Mouse (Mus musculus): ENCODE results near the gene Prss29.

The Prss29 gene

GRCm38 (mm10) chr17:25318354-25318753 lies at the start of gene Prss29:
Gene Prss29, plus strand, starts transcription at chr17:25318654.
- no peak for DNase-seq (ENCODE audit: low read depth, low spot score)

DNA sequence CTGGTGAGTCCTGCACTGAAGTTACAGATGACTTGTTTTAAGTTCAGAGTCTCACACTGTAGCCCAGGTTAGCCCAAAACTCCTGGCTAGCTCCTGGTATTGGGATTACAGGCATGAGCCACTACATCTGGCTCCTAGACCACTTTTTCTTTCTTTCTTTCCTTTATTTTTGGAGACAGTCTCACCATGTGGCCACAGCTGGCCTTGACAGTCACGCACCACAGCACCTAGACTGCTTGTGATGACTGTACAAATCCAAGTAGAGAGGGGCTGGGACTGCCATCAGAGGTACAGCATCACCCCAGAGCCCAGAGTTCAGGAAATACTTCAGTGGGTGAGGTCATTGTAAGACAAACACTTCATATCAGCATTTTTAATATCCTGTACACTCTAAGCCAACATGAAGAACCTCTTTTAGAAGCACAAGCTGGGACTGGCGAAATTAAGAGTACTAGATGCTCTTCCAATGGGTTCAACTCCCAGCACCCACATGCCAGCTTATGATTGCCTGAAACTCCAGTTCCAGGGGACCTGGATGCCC lies 47.6 kb upstream of the Prss29 start:
- DNase-seq (ENCODE audit: low read depth, low spot score), result peak; percentile 30

- peak; percentile 59 for DNase-seq (ENCODE audit: low read depth, low spot score)
These were observed 46.1 kb upstream of the Prss29 start for GRCm38 (mm10) chr17:25272326-25272725.

DNA sequence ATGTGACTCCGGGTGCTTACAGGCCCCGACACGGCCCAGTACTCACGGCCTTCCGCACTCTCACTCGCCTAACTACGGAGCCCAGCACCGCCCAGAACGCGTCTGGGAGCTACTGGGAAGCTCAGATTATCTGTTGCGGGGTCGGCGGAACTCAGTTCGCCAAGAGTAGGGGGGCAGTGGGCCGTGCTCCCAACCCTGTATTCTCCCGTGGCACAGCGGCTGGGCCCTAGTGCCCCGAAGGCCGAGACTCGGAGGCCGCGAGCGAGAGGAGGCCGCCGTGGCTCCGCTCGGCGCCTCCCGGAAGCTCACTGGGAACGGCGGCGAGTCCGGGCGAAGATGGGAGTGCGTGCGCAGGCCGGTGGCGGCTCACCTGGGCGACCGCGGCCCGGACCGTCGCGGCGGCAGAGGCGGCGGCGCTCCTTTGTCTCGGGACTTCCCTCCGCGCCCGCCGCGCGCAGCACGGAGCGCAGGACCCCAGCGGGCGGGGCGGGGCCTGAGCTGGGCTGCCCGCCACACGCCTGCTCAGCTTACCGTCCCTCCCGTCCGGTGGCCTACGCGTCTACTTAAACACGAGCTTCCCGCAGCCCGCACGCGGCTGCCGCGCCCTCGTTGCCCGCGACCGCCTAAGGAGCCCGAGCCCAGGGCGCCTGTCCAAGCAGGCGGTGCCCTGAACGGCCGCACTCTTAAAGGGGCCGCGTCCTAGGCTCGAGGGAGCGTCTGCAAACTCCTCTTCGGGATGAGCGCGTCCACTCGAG lies 45.3 kb upstream of the Prss29 start:
- peak; percentile 99 for DNase-seq (ENCODE audit: low read depth, low spot score)

DNA sequence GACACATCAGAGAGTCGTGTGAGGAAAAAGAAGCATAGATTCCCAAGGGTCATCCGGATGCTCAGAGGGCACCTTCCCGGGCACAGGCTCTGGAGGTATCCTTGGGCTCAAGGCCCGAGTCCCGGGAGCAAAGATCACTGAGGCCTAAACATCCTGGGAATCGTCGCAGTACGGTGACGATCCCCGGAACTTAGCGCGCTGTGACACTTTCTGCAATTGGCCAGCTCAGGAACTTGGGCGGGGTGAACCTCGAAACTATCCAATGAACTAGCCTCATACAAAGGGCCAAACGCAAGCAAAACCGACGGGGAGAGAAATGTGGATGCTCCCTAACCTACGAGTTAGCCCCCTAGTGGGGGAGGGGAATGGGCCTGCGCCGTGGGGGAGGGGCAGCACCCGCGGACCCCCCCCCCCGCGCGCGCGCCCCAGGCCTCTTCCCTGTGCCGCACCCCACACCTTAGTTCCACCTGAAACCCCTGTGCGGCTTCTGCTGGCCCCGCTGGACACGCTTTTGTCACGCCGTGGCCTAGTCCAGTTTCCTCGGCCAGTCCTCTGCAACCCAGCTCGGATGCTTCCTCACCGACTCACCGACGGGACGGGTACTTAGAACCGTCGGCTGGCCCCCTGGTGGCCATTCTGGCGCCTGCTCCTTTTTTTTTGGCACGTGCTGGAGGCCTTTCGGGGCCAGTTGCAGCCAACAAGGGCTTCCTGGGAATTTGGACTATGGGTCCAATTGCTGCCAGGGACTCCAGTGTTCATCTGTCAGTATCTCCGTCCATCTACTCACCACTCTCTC lies 44.5 kb upstream of the Prss29 start:
- DNase-seq (ENCODE audit: low read depth, low spot score), result peak; percentile 100

GRCm38 (mm10) chr17:25274571-25275346 lies 43.7 kb upstream of the Prss29 start, which contains the start of gene Ube2i:
Gene Ube2i, minus strand, starts transcription at chr17:25274622.
- peak; percentile 44 for DNase-seq (ENCODE audit: low read depth, low spot score)

DNA sequence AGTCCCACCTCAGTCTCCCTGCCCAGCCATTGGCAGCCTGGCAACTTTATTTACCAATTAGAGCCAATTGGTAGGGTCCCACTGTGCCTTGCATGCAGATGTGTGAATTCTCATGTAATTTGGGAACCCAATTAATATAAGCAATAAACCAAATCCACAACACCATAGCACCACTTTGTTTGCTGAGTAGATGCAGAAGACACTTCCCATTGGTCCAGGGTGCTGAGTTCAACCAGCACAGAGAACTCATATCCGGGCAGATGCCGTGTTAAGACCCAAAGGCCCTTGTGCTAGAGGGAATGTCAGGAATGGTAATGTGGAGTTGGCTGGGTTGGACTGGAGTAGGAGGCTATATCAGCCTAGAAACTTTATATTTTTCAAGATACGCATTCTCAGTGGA lies 42.6 kb upstream of the Prss29 start:
- no peak for DNase-seq (ENCODE audit: low read depth, low spot score)

- DNase-seq (ENCODE audit: low read depth, low spot score), result peak; percentile 92
These were observed 36.3 kb upstream of the Prss29 start for GRCm38 (mm10) chr17:25282133-25282532.

DNA sequence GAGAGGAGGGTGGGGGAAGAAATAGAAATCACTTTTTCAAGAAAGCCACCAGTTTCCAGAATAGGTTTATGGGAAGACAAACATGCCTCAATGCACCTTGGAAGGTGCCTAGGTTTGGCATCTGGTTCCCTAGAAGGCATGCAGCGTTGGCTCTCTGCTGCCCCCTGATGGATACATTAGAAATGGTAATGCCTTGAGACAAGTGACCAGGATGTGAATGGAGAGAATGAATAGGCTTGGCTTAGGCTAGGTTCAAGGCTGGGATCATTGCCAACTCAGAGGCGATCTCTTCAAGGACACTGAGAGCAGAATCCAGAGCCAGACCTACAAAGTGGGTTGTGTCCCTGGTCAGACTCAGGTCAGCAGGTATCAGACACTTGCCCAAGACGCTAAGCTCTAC lies 33.4 kb upstream of the Prss29 start:
- peak; percentile 75 for DNase-seq (ENCODE audit: low read depth, low spot score)

DNA sequence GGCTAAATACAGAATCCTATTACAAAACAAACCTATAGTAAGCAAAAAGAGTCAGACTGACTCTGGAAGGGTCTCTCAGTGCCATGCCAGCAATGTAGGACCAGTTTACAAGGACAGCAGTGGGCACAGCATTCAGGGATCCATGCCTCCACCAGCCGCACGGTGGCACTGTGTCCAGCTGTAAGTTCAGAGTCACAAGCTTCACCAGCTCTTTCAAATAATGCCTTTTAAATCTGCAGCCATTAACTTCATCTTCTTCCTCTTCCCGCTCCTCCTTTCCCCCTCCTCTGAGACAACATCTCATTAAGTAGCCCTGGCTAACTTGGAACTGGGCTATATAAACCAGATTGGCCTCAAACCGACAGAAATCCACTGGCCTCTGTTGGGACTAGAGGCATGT lies 29.6 kb upstream of the Prss29 start:
- peak; percentile 74 for DNase-seq (ENCODE audit: low read depth, low spot score)

- no peak for DNase-seq (ENCODE audit: low read depth, low spot score)
These were observed 28.0 kb upstream of the Prss29 start for GRCm38 (mm10) chr17:25290411-25290810.

- DNase-seq (ENCODE audit: low read depth, low spot score), result no peak
These were observed 25.0 kb upstream of the Prss29 start for GRCm38 (mm10) chr17:25293495-25293894.

- no peak for DNase-seq (ENCODE audit: low read depth, low spot score)
These were observed 24.3 kb upstream of the Prss29 start for GRCm38 (mm10) chr17:25294111-25294510.

- no peak for DNase-seq (ENCODE audit: low read depth, low spot score)
These were observed 20.4 kb upstream of the Prss29 start, which contains the start of gene Prss34 for GRCm38 (mm10) chr17:25298094-25298493. Gene Prss34, plus strand, starts transcription at chr17:25298394.

DNA sequence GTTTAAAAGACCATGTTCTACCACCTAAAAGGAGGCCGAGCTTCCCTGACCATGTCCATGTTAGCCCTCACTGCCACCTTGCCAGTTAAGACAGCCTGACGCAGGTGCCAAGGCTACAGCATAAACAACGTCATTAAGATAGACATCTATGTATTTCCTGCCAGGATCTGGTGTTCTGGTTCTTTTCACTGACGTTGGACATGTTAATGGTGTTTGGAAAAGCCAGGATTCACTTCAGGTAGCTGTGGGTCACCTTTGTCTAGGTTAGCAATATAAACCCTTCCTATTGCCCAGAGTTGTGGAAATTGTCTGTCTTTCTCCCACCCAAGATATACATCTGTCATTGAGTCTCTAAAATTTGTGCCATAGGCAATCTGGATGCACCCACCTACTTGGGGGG lies 10.1 kb upstream of the Prss29 start, which contains the start of gene Prss28:
Prss28 (plus strand) TSS at position 301 of the 400 bp plus-strand sequence.
- no peak for DNase-seq (ENCODE audit: low read depth, low spot score)

DNA sequence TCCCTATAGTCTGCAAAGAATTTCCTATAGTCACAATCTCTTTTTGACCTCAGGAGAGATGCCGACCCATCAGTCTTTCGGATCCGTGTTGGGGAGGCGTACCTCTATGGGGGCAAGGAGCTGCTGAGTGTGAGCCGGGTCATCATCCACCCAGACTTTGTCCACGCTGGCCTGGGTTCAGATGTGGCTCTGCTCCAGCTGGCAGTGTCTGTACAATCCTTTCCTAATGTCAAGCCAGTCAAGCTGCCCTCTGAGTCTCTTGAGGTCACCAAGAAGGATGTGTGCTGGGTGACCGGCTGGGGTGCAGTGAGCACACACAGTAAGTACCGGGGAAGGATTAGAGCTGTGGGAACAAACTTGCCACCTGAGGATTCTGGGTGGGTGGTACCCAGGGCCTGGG lies 2.4 kb downstream of the Prss29 start:
- no peak for DNase-seq (ENCODE audit: low read depth, low spot score)

DNA sequence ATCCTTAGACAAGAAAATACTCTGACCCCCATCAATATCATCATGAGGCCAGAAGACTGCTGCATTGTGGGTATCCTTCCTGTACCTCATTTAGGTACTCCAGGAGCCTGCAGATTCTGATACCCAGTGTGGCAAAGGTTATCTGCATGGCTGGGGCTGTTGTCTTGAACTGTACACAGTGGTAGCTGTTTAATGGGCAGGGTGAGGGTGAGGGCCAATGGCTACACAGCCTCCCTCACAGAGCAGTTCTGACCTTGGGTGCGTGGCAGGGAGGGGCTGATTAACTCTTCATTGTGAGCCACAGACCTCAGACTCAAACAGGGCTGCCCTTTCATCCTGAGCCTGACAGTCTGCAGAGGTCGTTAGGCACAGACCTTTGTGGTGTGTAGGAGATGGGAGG lies 4.5 kb downstream of the Prss29 start:
- DNase-seq (ENCODE audit: low read depth, low spot score), result no peak

GRCm38 (mm10) chr17:25332321-25332720 lies 13.9 kb downstream of the Prss29 start:
- DNase-seq (ENCODE audit: low read depth, low spot score), result no peak

DNA sequence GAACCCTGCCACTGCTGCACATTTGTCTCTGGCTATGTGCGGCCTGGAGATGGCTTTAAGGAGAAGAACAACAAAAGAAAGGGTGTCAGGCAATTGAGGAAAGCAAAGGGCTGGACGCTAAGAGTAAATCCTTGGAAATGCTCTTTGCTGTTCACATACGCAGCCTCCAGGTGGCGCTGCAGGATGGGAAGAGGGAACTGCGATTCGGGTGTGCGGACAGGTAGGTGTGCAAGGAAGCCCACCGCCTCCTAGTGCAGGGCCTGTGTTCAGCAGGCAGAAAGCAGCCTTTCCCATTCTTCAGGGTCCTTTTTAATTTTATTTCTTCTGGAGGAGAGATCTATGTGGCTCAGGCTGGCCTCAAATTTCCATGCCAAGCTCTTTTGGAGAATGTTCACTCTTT lies 15.5 kb downstream of the Prss29 start:
- peak; percentile 62 for DNase-seq (ENCODE audit: low read depth, low spot score)

DNA sequence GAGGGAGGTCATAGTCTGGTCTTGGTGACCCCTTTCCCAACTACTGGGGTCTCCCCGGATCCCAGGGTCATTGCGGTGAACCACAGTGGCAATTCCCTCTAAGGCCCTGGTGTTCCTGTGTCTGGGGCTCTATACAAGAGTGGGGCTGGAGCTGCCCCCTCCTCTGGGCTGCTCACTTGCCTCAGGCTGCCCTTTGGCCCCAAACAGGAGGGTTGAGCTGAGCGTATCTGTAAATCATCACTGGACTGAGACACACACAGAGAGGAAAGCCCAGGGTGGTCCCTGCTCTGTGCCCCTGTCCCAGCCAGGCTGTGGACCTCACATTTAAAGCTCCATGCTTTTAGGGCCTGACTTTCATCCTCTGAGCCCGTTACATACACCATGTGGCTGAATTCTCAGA lies 19.8 kb downstream of the Prss29 start:
- DNase-seq (ENCODE audit: low read depth, low spot score), result no peak

- DNase-seq (ENCODE audit: low read depth, low spot score), result no peak
These were observed 21.5 kb downstream of the Prss29 start for GRCm38 (mm10) chr17:25340003-25340402.

DNA sequence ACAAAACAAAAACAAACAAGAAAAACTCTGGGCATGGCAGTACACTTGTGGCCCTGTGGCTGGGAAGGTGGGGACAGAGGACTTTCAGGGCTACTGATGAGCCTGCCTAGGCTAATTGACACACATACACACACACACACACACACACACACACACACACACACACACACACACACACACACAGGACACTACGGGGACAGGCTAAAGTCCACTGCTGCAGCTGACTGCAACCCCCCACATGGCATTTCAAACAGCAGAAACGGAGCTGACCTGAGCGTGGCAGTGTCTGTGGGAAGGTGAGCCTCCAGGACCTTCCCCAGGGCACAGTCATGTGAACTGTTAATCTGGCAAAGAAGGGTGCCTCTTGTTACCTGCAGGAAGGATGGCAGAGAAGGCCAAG lies 23.0 kb downstream of the Prss29 start:
- no peak for DNase-seq (ENCODE audit: low read depth, low spot score)
